Mouse (Mus musculus) forebrain, embryonic 11.5 days (tissue): ENCODE measurements at regions not wholly inside any gene's neighbourhood (a gene's known extent, or its start where the extent isn't known, plus 50 kb on each side); places are given as distances from the start of the nearest gene placed in this dataset.
"Not testable (repeated sequence)": the region's sequence is repeated elsewhere in the genome, so short reads cannot be mapped to it uniquely, and the experiment has no call there.

ENCODE experiments used
- ATAC-seq: fragments of 200-750 bp; cut with Nextera tagmentation; replicated peaks from 2 replicates; pipeline ENCODE4 v1.8.0; 2017; ENCODE audit warnings: moderate TSS enrichment; ENCODE audit not compliant: low FRiP score
- DNase-seq: peaks from one replicate; pipeline ENCODE4 v3.0.0-alpha.2; 2017; ENCODE audit warnings: low spot score
- H3K27ac ChIP-seq: fragments of 300-500 bp; sonication (generic); 2 replicates; pipeline ENCODE4 v1.5.1; 2014; ENCODE audit warnings: low read depth, low read length
- H3K27me3 ChIP-seq: fragments of 300-500 bp; sonication (generic); 2 replicates; pipeline ENCODE4 v1.6.1; 2014; ENCODE audit warnings: mild to moderate bottlenecking, low read length, mixed read lengths; ENCODE audit not compliant: control insufficient read depth, insufficient read depth
- H3K36me3 ChIP-seq: fragments of 300-500 bp; sonication (generic); 2 replicates; pipeline ENCODE4 v1.6.1; 2014; ENCODE audit warnings: mild to moderate bottlenecking, low read length, moderate library complexity, mixed read lengths; ENCODE audit not compliant: control insufficient read depth, insufficient read depth
- H3K4me1 ChIP-seq: fragments of 300-500 bp; sonication (generic); replicated peaks from 2 replicates; pipeline ENCODE4 v1.6.1; 2014; ENCODE audit warnings: low read length, mixed read lengths; ENCODE audit not compliant: control insufficient read depth, insufficient read depth
- H3K4me2 ChIP-seq: fragments of 300-500 bp; sonication (generic); 2 replicates; pipeline ENCODE4 v1.6.1; 2014; ENCODE audit warnings: low read depth, mild to moderate bottlenecking, low read length, moderate library complexity, mixed read lengths; ENCODE audit not compliant: severe bottlenecking
- H3K4me3 ChIP-seq: fragments of 300-500 bp; sonication (generic); 2 replicates; pipeline ENCODE4 v1.5.1; 2014; ENCODE audit warnings: low read depth, low read length
- H3K9ac ChIP-seq: fragments of 300-500 bp; sonication (generic); 2 replicates; pipeline ENCODE4 v1.6.1; 2014; ENCODE audit warnings: low read length
- H3K9me3 ChIP-seq: fragments of 300-500 bp; sonication (generic); 2 replicates; pipeline ENCODE4 v1.6.1; 2016; ENCODE audit warnings: low read length, mixed read lengths; ENCODE audit not compliant: control insufficient read depth
- WGBS: fragments of 180-500 bp; shearing (Covaris S2); extraction: QIAGEN DNeasy Blood & Tissue Kit; methylation state at CpG from one replicate; pipeline ENCODE4 v1.1.7; 2014; 5-methylcytosine and 5-hydroxymethylcytosine counted together

- WGBS = 76% methylated on average over 7 of the region's 7 CpGs
- ATAC-seq (peak; percentile 49; the same call in 1 of the 2 replicates), DNase-seq (no peak)
- H3K36me3 ChIP-seq = no peaks in the 10 kb centered on the region
- H3K27ac ChIP-seq = no peak overlapping the region
- H3K4me1 ChIP-seq = no peaks in the 10 kb centered on the region
- H3K9me3 ChIP-seq = no peaks in the 10 kb centered on the region; the same call in 1 of the 2 replicates
- no peaks in the 10 kb centered on the region for H3K27me3 ChIP-seq
- H3K9ac ChIP-seq = no peak overlapping the region
- no peak overlapping the region for H3K4me2 ChIP-seq
- no peak overlapping the region for H3K4me3 ChIP-seq
Measured at GRCm38 (mm10) chr14:48761002-48761648, 87.5 kb upstream of the Otx2 start.

- not testable (repeated sequence) for H3K27me3 ChIP-seq, H3K4me2 ChIP-seq, H3K27ac ChIP-seq, DNase-seq, H3K4me3 ChIP-seq, ATAC-seq, H3K9ac ChIP-seq, H3K9me3 ChIP-seq, H3K36me3 ChIP-seq
- peaks cover 31% of the 10 kb centered on the region for H3K4me1 ChIP-seq
- 92% methylated on average over 5 of the region's 5 CpGs for WGBS
Measured at GRCm38 (mm10) chr14:48755096-48755495, 81.5 kb upstream of the Otx2 start.

- H3K4me3 ChIP-seq = no peak overlapping the region
Measured at GRCm38 (mm10) chr14:48754080-48754720, 80.6 kb upstream of the Otx2 start.

GRCm38 (mm10) chr14:48753517-48754079 lies 80.0 kb upstream of the Otx2 start:
- Histone ChIP-seq H3K27me3 (peaks cover 7% of the 10 kb centered on the region), H3K27ac (peak overlapping the region; percentile 75), H3K4me2 (peak overlapping the region; percentile 22; the same call in 1 of the 2 replicates), H3K4me1 (peaks cover 31% of the 10 kb centered on the region), H3K36me3 (no peaks in the 10 kb centered on the region), H3K9me3 (no peaks in the 10 kb centered on the region; the same call in 1 of the 2 replicates), H3K4me3 (no peak overlapping the region), H3K9ac (peak overlapping the region; percentile 21; the same call in 1 of the 2 replicates)
- DNase-seq = no peak
- peak; percentile 29 for ATAC-seq
- WGBS = 5% methylated on average over 10 of the region's 10 CpGs

More at GRCm38 (mm10) chr14:48754080-48754720, 80.6 kb upstream of the Otx2 start:
- peaks cover 31% of the 10 kb centered on the region for H3K4me1 ChIP-seq
- no peaks in the 10 kb centered on the region for H3K36me3 ChIP-seq
- peak; percentile 58 for DNase-seq
- H3K27me3 ChIP-seq = peaks cover 7% of the 10 kb centered on the region
- H3K9me3 ChIP-seq = no peaks in the 10 kb centered on the region; the same call in 1 of the 2 replicates
- H3K9ac ChIP-seq = peak overlapping the region; percentile 21; the same call in 1 of the 2 replicates
- ATAC-seq = peak; percentile 58
- peak overlapping the region; percentile 75; the same call in 1 of the 2 replicates for H3K27ac ChIP-seq
- peak overlapping the region; percentile 22; the same call in 1 of the 2 replicates for H3K4me2 ChIP-seq
- WGBS = 6% methylated on average over 11 of the region's 11 CpGs

- no peaks in the 10 kb centered on the region for H3K36me3 ChIP-seq
- no peaks in the 10 kb centered on the region; the same call in 1 of the 2 replicates for H3K9me3 ChIP-seq
- WGBS = 8% methylated on average over 7 of the region's 7 CpGs
- peak overlapping the region; percentile 75; the same call in 1 of the 2 replicates for H3K27ac ChIP-seq
- ATAC-seq (no peak; the same call in 1 of the 2 replicates), DNase-seq (no peak)
- peaks cover 9% of the 10 kb centered on the region for H3K27me3 ChIP-seq
- H3K4me1 ChIP-seq = peaks cover 31% of the 10 kb centered on the region
- no peak overlapping the region for H3K9ac ChIP-seq
- H3K4me3 ChIP-seq = no peak overlapping the region
- no peak overlapping the region; the same call in 1 of the 2 replicates for H3K4me2 ChIP-seq
Measured at GRCm38 (mm10) chr14:48753084-48753483, 79.5 kb upstream of the Otx2 start.

GRCm38 (mm10) chr14:48752579-48752905 lies 78.9 kb upstream of the Otx2 start:
- DNase-seq (no peak), ATAC-seq (no peak)
- peaks cover 31% of the 10 kb centered on the region for H3K4me1 ChIP-seq
- peak overlapping the region; percentile 25; the same call in 1 of the 2 replicates for H3K9ac ChIP-seq
- H3K4me3 ChIP-seq = no peak overlapping the region; the same call in 1 of the 2 replicates
- peak overlapping the region; percentile 41; the same call in 1 of the 2 replicates for H3K4me2 ChIP-seq
- H3K9me3 ChIP-seq = no peaks in the 10 kb centered on the region; the same call in 1 of the 2 replicates
- peaks cover 9% of the 10 kb centered on the region for H3K27me3 ChIP-seq
- no peaks in the 10 kb centered on the region for H3K36me3 ChIP-seq
- WGBS = 10% methylated on average over 8 of the region's 8 CpGs
- H3K27ac ChIP-seq = peak overlapping the region; percentile 75; the same call in 1 of the 2 replicates

GRCm38 (mm10) chr14:48751751-48752578 lies 78.3 kb upstream of the Otx2 start:
- DNase-seq = no peak
- H3K36me3 ChIP-seq = no peaks in the 10 kb centered on the region
- 0 out of 2 replicates have a peak, but pooled peaks have one; percentile 29 for ATAC-seq
- peaks cover 9% of the 10 kb centered on the region for H3K27me3 ChIP-seq
- peak overlapping the region; percentile 41; the same call in 1 of the 2 replicates for H3K4me2 ChIP-seq
- WGBS = 5% methylated on average over 18 of the region's 18 CpGs
- H3K4me3 ChIP-seq = no peak overlapping the region; the same call in 1 of the 2 replicates
- H3K9me3 ChIP-seq = no peaks in the 10 kb centered on the region; the same call in 1 of the 2 replicates
- H3K27ac ChIP-seq = peak overlapping the region; percentile 75; the same call in 1 of the 2 replicates
- peaks cover 31% of the 10 kb centered on the region for H3K4me1 ChIP-seq
- peak overlapping the region; percentile 25; the same call in 1 of the 2 replicates for H3K9ac ChIP-seq

- Histone ChIP-seq H3K27me3 (peaks cover 9% of the 10 kb centered on the region), H3K36me3 (no peaks in the 10 kb centered on the region), H3K9me3 (no peaks in the 10 kb centered on the region), H3K9ac (peak overlapping the region; percentile 23; the same call in 1 of the 2 replicates), H3K4me3 (no peak overlapping the region), H3K27ac (peak overlapping the region; percentile 18; the same call in 1 of the 2 replicates), H3K4me2 (peak overlapping the region; percentile 18), H3K4me1 (peaks cover 31% of the 10 kb centered on the region)
- DNase-seq = peak; percentile 72
- ATAC-seq = peak; percentile 73
- 4% methylated on average over 6 of the region's 6 CpGs for WGBS
Measured at GRCm38 (mm10) chr14:48750994-48751393, 77.4 kb upstream of the Otx2 start.
